Mouse (Mus musculus): ENCODE measurements around the gene Ntm.

DNA sequence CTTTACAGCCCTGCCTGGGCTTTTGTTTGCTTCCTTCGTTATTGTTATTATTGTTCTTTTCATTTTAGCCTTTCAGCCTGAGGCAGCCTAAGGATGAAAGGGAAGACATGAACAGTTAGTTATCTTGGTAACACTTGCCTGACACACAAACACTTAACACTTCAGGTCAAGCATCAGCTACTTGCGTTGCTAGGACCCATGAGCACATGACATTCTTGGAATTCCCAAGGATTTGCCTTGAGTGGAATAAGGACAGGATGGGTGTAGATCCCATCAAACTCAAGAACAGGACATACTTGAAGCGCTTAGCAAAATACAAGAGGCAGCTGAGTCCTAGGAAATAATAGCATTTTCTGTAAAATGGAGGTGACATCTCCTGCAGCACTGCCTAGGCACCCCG is 186.4 kb downstream of the Ntm start:
- TF ChIP-seq CTCF (IDR thresholded peaks at IDR 0.05) (no peak), POLR2A (IDR thresholded peaks at IDR 0.05; ENCODE audit: insufficient read depth, low read depth, low read length) (no peak), EP300 (IDR thresholded peaks at IDR 0.05; ENCODE audit: insufficient read depth, low read depth, low read length) (no peak)

Data from heart, adult 2 months (tissue).